Mouse (Mus musculus) heart, adult 2 months (tissue): Measurements from ENCODE around the gene Olfr430.

Source experiments
- CTCF ChIP-seq: fragments of 200-600 bp; IDR thresholded peaks from 2 replicates; pipeline ENCODE4 v1.8.1; 2022; ENCODE audit warnings: antibody characterized with exemption, mild to moderate bottlenecking, moderate library complexity
- EP300 ChIP-seq: fragments of 200-500 bp; IDR thresholded peaks from 2 replicates; pipeline ENCODE4 v1.6.1; 2011; ENCODE audit warnings: low read depth, low read length, control low read depth; ENCODE audit not compliant: insufficient read depth
- POLR2A ChIP-seq: fragments of 200-500 bp; IDR thresholded peaks from 2 replicates; pipeline ENCODE4 v1.6.1; 2011; ENCODE audit warnings: mild to moderate bottlenecking, low read depth, low read length, control low read depth; ENCODE audit not compliant: insufficient read depth

DNA sequence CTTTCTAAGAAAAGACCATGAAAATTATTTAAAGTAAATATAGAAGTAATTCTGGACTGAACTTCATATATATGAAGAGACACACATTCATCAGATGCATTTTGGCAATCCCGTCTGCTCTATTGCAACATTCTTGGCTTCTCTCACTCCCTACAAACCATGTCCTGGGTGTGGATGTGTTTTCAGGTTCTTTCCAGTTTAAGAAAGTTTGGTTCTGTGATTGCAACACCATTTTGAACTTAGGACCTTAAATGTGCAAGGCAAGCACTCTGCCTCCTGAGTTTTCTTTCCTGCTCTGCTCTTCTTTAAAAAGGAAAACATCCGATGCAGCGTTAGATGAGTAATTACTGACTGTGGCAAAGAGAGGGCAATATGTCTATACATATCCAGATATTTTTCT is 27.9 kb upstream of the Olfr430 start:
- no peak for TF ChIP-seq POLR2A
- no peak for TF ChIP-seq CTCF
- no peak for TF ChIP-seq EP300
